Mouse (Mus musculus): Measurements from ENCODE around the gene Rdh16. TPM values are rescaled to one million over a fixed set of nuclear protein-coding genes. Genes with fewer than 3 reads are reported as not detected.
A peak's percentile ranks its signal among the peaks of the same experiment; 100 is the strongest.
"Not testable (repeated sequence)": the region's sequence is repeated elsewhere in the genome, so short reads cannot be mapped to it uniquely, and the experiment has no call there.

Gene Rdh16
- total and polyA plus RNA-seq, 3 experiments = not detected

DNA sequence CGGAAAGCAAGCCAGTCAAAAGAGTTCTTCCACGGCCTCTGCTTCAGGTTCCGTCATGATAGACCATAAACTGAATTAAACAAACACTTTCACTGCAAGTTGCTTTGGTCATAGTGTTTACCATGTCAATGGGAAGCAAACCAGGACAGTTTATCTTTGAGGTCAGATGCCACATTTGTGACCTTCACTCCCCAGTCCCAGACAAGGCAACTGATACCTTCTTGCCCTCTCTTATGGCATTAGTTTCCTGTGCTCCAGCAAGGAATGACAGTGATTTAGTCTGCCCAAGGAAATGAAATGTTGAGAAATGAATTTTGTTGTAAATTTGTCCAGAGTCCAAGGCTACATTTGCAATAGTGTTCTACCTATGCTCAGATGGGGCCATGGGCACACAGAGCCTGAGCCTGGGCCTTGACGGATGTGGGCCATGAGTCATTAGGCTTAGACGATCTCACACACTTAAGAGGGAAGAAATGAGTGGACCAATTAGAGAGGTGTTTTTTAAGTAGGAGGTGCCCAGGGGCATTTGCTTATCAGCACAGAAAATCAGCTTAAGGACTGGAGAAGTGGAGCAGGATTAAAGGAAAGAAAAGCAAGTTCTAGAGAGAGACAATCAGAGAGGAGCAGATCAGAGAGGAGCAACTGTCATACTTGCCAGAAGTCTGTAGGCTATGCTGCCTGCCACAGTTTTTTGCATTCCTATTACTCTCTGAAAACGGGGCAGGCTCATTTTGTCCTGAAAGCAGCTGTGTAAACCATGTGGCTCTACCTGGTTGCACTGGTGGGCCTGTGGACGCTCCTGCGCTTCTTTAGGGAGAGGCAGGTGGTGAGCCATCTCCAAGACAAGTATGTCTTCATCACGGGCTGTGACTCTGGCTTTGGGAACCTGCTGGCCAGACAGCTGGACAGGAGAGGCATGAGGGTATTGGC is 41.5 kb upstream of the Rdh16 start, which contains the start of the genes Rdh1 and Rdh16f1:
Gene Rdh1 (plus strand): TSS at position 541 of the 930 bp plus-strand sequence.
Gene Rdh16f1 (plus strand): TSS at position 607 of the 930 bp plus-strand sequence.
- Histone ChIP-seq H3K27me3 (ENCODE audit: control insufficient read depth, insufficient read depth, low read length) (no peaks in the 10 kb centered on the region), H3K9ac (ENCODE audit: low read depth, low read length) (no peak within 1 kb of the TSS), H3K4me1 (ENCODE audit: control insufficient read depth, insufficient read depth, low read length) (peaks cover 7% of the 10 kb centered on the region), H3K36me3 (ENCODE audit: control insufficient read depth, insufficient read depth, low read length) (peaks cover 2% of the 10 kb centered on the region; the same call in 1 of the 2 replicates), H3K79me2 (replicated peaks; ENCODE audit: control insufficient read depth, insufficient read depth, low read length) (no peaks in the 10 kb centered on the region), H3K4me3 (no peak within 1 kb of the TSS), H3K27ac (no peak within 1 kb of the TSS)
- 68% methylated on average over 9 of the region's 9 CpGs for WGBS
- TF ChIP-seq EP300 (IDR thresholded peaks at IDR 0.05; ENCODE audit: insufficient read depth, low read depth, low read length) (no peak), POLR2A (IDR thresholded peaks at IDR 0.05; ENCODE audit: insufficient read depth, low read depth, low read length) (no peak), CTCF (IDR thresholded peaks at IDR 0.05) (no peak)
- DNase-seq = peak in 1 of 2 experiments; percentile 4
- intact Hi-C loops (cut with DNase I) = no loop called here

DNA sequence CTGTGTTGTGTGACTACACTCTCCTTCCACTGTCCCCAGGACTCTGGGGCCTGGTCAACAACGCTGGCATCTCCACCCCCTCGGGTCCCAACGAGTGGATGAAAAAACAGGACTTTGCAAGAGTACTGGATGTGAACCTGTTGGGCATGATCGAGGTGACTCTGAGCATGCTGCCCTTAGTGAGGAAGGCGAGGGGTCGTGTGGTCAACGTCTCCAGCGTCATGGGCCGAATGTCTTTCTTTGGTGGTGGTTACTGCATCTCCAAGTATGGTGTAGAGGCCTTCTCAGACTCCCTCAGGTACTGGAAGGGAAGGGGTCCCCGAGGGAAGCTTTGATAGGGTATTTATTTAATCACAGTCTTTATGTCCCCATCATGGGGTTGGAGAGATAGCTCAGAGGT is 38.0 kb upstream of the Rdh16 start:
- 86% methylated on average over 10 of the region's 10 CpGs for WGBS
- intact Hi-C loops (cut with DNase I); H3K4me1 ChIP-seq (ENCODE audit: control insufficient read depth, insufficient read depth, low read length); H3K27ac ChIP-seq; H3K4me3 ChIP-seq; H3K27me3 ChIP-seq (ENCODE audit: control insufficient read depth, insufficient read depth, low read length); H3K36me3 ChIP-seq (ENCODE audit: control insufficient read depth, insufficient read depth, low read length); H3K9ac ChIP-seq (ENCODE audit: low read depth, low read length); H3K79me2 ChIP-seq (replicated peaks; ENCODE audit: control insufficient read depth, insufficient read depth, low read length): not testable (repeated sequence)
- DNase-seq = peak in 1 of 2 experiments; percentile 5

DNA sequence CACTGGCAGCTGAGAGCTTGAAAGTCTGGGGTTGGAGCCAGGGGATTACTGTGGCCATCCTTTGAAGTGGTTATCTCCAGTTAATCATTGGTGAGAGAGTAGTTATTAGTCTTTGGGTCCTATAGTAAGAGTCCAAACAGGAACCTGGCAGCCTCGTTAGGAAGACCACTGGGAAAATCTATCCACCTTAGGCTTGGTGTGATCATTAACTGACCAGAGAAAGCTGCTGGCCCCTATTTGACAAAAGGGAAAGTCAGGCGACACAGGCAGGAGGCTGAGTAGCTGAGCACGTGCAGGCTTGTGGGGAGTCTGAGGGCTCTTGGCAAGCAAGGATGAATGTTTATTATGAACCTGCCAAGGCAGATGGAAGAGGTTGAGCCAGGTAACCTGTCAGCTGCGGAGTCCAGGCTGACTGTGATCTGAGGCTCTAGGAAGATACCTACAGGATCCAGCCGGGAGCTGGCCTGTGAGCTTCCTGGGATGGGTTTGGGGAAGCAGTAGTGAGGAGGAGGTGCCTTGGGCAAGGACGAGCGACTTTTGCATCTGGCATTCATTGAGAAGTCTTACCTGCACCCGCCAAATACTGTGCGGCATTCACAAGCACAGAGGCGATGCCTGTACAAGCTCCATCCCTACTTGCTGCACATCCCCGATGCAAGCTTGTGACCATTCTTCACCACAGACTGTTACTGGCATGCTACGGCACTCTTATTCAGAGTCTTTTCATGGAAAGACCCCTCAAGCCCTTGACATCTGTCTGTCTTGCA is 36.9 kb upstream of the Rdh16 start:
- TF ChIP-seq CTCF (IDR thresholded peaks at IDR 0.05) (no peak), EP300 (IDR thresholded peaks at IDR 0.05; ENCODE audit: insufficient read depth, low read depth, low read length) (no peak), POLR2A (IDR thresholded peaks at IDR 0.05; ENCODE audit: insufficient read depth, low read depth, low read length) (no peak)
- Histone ChIP-seq H3K79me2 (replicated peaks; ENCODE audit: control insufficient read depth, insufficient read depth, low read length) (no peaks in the 10 kb centered on the region), H3K27ac (no peak overlapping the region), H3K9ac (ENCODE audit: low read depth, low read length) (no peak overlapping the region), H3K36me3 (ENCODE audit: control insufficient read depth, insufficient read depth, low read length) (no peaks in the 10 kb centered on the region), H3K4me1 (ENCODE audit: control insufficient read depth, insufficient read depth, low read length) (no peaks in the 10 kb centered on the region), H3K4me3 (no peak overlapping the region), H3K27me3 (ENCODE audit: control insufficient read depth, insufficient read depth, low read length) (no peaks in the 10 kb centered on the region)
- DNase-seq = no peak
- intact Hi-C loops (cut with DNase I) = no loop called here
- 65% methylated on average over 12 of the region's 12 CpGs for WGBS

DNA sequence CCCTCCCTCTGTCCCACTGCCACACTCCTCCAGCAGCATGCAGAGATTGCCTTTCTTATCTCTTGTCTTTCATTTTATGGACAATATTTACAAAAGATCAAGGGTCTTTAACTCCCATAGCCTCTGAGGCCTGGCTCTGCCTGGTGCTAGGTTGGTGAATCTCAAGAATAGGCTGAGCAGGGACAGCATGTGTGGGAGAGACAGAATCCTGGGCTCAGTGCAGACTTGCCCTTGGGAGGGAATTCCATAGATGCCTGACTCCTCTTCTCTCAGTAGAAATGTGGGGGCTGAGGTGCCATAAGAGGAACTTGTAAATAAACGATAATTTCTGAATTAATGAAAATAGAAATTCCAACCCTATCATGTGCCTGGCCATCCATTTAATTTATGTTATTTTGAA is 34.4 kb upstream of the Rdh16 start:
- H3K9ac ChIP-seq (ENCODE audit: low read depth, low read length) = no peak overlapping the region
- no peaks in the 10 kb centered on the region for H3K27me3 ChIP-seq (ENCODE audit: control insufficient read depth, insufficient read depth, low read length)
- no peaks in the 10 kb centered on the region for H3K79me2 ChIP-seq (replicated peaks; ENCODE audit: control insufficient read depth, insufficient read depth, low read length)
- H3K4me1 ChIP-seq (ENCODE audit: control insufficient read depth, insufficient read depth, low read length) = no peaks in the 10 kb centered on the region
- TF ChIP-seq CTCF (IDR thresholded peaks at IDR 0.05) (no peak), POLR2A (IDR thresholded peaks at IDR 0.05; ENCODE audit: insufficient read depth, low read depth, low read length) (no peak), EP300 (IDR thresholded peaks at IDR 0.05; ENCODE audit: insufficient read depth, low read depth, low read length) (no peak)
- intact Hi-C loops (cut with DNase I) = no loop called here
- H3K27ac ChIP-seq = no peak overlapping the region
- H3K36me3 ChIP-seq (ENCODE audit: control insufficient read depth, insufficient read depth, low read length) = no peaks in the 10 kb centered on the region
- WGBS = 68% methylated on average over 1 of the region's 1 CpGs
- no peak overlapping the region for H3K4me3 ChIP-seq
- no peak for DNase-seq

DNA sequence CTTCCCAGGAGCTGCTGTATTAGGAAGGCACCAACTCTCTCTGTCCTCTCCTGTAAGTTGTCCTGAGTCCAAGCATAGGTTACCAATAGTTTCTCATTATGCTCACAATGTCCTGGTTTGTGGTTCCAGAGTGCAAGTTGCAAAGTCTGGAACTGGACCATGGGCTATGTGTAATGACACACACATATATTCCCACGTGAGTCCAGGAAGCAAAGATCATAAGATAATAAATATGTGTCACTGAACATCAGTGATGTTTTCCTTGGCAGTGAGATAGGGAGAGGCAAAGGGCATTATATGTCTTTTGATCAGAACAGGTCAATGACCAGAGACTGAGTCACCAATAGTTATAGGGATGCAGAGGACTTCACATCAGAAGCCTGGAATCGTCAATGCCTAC is 24.9 kb upstream of the Rdh16 start, which contains the start of gene Rdh9:
Gene Rdh9 (plus strand): TSS at position 376 of the 400 bp plus-strand sequence.
- Histone ChIP-seq H3K36me3 (ENCODE audit: control insufficient read depth, insufficient read depth, low read length) (no peaks in the 10 kb centered on the region), H3K27ac (no peak within 1 kb of the TSS), H3K27me3 (ENCODE audit: control insufficient read depth, insufficient read depth, low read length) (no peaks in the 10 kb centered on the region), H3K79me2 (replicated peaks; ENCODE audit: control insufficient read depth, insufficient read depth, low read length) (no peaks in the 10 kb centered on the region), H3K4me3 (no peak within 1 kb of the TSS), H3K4me1 (ENCODE audit: control insufficient read depth, insufficient read depth, low read length) (no peaks in the 10 kb centered on the region), H3K9ac (ENCODE audit: low read depth, low read length) (no peak within 1 kb of the TSS)
- intact Hi-C loops (cut with DNase I) = no loop called here
- DNase-seq = no peak
- no peak for TF ChIP-seq POLR2A (IDR thresholded peaks at IDR 0.05; ENCODE audit: insufficient read depth, low read depth, low read length)
- no peak for TF ChIP-seq CTCF (IDR thresholded peaks at IDR 0.05)
- TF ChIP-seq EP300 (IDR thresholded peaks at IDR 0.05; ENCODE audit: insufficient read depth, low read depth, low read length) = no peak
- WGBS = 59% methylated on average over 2 of the region's 2 CpGs

DNA sequence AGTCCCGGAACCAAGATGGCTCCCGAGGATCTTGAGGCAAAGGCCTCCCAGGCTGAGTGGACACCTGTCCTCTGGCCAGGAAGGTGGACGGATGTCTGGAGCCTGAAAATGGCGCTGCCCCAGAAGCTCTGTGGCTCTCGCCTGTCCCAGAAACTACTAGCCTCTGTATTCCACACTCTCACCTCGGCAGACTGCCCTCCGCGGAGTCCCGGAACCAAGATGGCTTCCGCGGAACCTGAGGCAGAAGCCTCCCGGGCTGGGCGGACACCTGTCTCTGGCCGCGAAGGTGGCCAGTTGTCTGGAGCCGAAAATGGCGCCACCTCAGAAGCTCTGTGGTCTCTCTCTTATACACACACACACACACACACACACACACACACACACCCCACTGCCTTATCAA is 18.6 kb upstream of the Rdh16 start:
- DNase-seq; intact Hi-C loops (cut with DNase I); H3K27me3 ChIP-seq (ENCODE audit: control insufficient read depth, insufficient read depth, low read length); H3K36me3 ChIP-seq (ENCODE audit: control insufficient read depth, insufficient read depth, low read length); H3K27ac ChIP-seq; H3K9ac ChIP-seq (ENCODE audit: low read depth, low read length); H3K79me2 ChIP-seq (replicated peaks; ENCODE audit: control insufficient read depth, insufficient read depth, low read length); H3K4me1 ChIP-seq (ENCODE audit: control insufficient read depth, insufficient read depth, low read length); H3K4me3 ChIP-seq: not testable (repeated sequence)
- WGBS = 95% methylated on average over 17 of the region's 17 CpGs
